Mouse (Mus musculus): ENCODE measurements around the gene H2-M3.

GRCm38 (mm10) chr17:37249460-37249859 lies 20.6 kb upstream of the H2-M3 start:
- TF ChIP-seq CTCF (conservative IDR thresholded peaks at IDR 0.05; ENCODE audit: low read length) = no peak
- no peak for TF ChIP-seq POU5F1 (IDR thresholded peaks at IDR 0.05; ENCODE audit: borderline replicate concordance, low read length)

All from E14TG2a.4 (cell line).